Comparison of ENCODE assay signal across 8 mouse cellular contexts in genomic region chr14:31250222-31251083, GRCm38 (mm10). TPM values are rescaled to one million over a fixed set of nuclear protein-coding genes. Genes with fewer than 3 reads are reported as not detected.
A peak's percentile ranks its signal among the peaks of the same experiment; 100 is the strongest.
DNase-seq lines count a peak whose midpoint lies in the region; ATAC-seq and TF ChIP-seq lines count a peak whose summit lies in the region.

No protein-coding gene starts in this region.

- TF ChIP-seq CTCF in liver, embryonic 14.5 days (IDR thresholded peaks at IDR 0.05; ENCODE audit: low read depth): no peak

- peaks cover 6% of the 10 kb centered on the region; the same call in 1 of the 2 replicates for H3K4me1 ChIP-seq in forebrain, embryonic 11.5 days (replicated peaks; ENCODE audit: control insufficient read depth, insufficient read depth, low read length)
- H3K4me1 ChIP-seq in liver, embryonic 14.5 days (replicated peaks; ENCODE audit: control insufficient read depth in 2 of 2, insufficient read depth in 2 of 2, low read length in 1 of 2): peaks cover 7 to 9% of the 10 kb centered on the region in 2 experiments
- H3K4me1 ChIP-seq in stomach, embryonic 15.5 days: peaks cover 10% of the 10 kb centered on the region

- ATAC-seq in cerebellum, adult (ENCODE audit: insufficient number of reproducible peaks, low FRiP score, low TSS enrichment): peak; percentile 81
- peak; percentile 46 for ATAC-seq in CD4-positive, CD25-positive, alpha-beta regulatory T cell, adult 4 months
- ATAC-seq in forebrain, embryonic 11.5 days (replicated peaks; ENCODE audit: low FRiP score): peak; percentile 6
- peak; percentile 82 for ATAC-seq in liver, embryonic 14.5 days (ENCODE audit: insufficient read depth)
- ATAC-seq in stomach, embryonic 15.5 days (ENCODE audit: insufficient read depth, low FRiP score, low read depth): peak; percentile 83

- 23% methylated on average over 38 of the region's 38 CpGs for WGBS in forebrain, embryonic 11.5 days
- 14% methylated on average over 38 of the region's 38 CpGs for WGBS in liver, embryonic 14.5 days (ENCODE audit: insufficient replicate concordance)
- 16% methylated on average over 38 of the region's 38 CpGs for WGBS in stomach, embryonic 15.5 days

- no peaks in the 10 kb centered on the region for H3K27me3 ChIP-seq in forebrain, embryonic 11.5 days (ENCODE audit: control insufficient read depth, insufficient read depth, low read length)
- no peaks in the 10 kb centered on the region for H3K27me3 ChIP-seq in liver, embryonic 14.5 days (ENCODE audit: control insufficient read depth, insufficient read depth, low read length)
- no peaks in the 10 kb centered on the region for H3K27me3 ChIP-seq in stomach, embryonic 15.5 days (replicated peaks)

- peaks cover 6% of the 10 kb centered on the region; the same call in 1 of the 2 replicates for H3K36me3 ChIP-seq in forebrain, embryonic 11.5 days (ENCODE audit: control insufficient read depth, insufficient read depth, low read length)
- peaks cover 24% of the 10 kb centered on the region for H3K36me3 ChIP-seq in liver, embryonic 14.5 days (replicated peaks; ENCODE audit: control insufficient read depth, insufficient read depth, low read depth)
- peaks cover 27% of the 10 kb centered on the region for H3K36me3 ChIP-seq in stomach, embryonic 15.5 days

- peak overlapping the region; percentile 80 for H3K4me3 ChIP-seq in forebrain, embryonic 11.5 days (ENCODE audit: low read depth, low read length)
- H3K4me3 ChIP-seq in liver, embryonic 14.5 days (ENCODE audit: insufficient read depth in 1 of 2, low read depth in 2 of 2, low read length in 2 of 2): peak overlapping the region; percentile 64 to 88
- H3K4me3 ChIP-seq in stomach, embryonic 15.5 days (replicated peaks): peak overlapping the region; percentile 100

- DNase-seq in cerebellum, adult 8-10 months: no peak
- DNase-seq in forebrain, embryonic 11.5 days (ENCODE audit: low spot score): no peak
- peak in 1 of 3 experiments; percentile 18 for DNase-seq in liver, embryonic 14.5 days (ENCODE audit: low read depth in 3 of 3, low spot score in 3 of 3)
- DNase-seq in frontal cortex, postnatal 36 days (ENCODE audit: low spot score in 2 of 2): no peak
- DNase-seq in cerebellum, adult 9-11 months: no peak

- H3K9me3 ChIP-seq in forebrain, embryonic 11.5 days (ENCODE audit: control insufficient read depth, low read length): no peaks in the 10 kb centered on the region
- H3K9me3 ChIP-seq in liver, embryonic 14.5 days (ENCODE audit: control insufficient read depth, low read length): no peaks in the 10 kb centered on the region
- no peaks in the 10 kb centered on the region for H3K9me3 ChIP-seq in stomach, embryonic 15.5 days

- peak overlapping the region; percentile 75; the same call in 1 of the 2 replicates for H3K27ac ChIP-seq in forebrain, embryonic 11.5 days (ENCODE audit: low read depth, low read length)
- H3K27ac ChIP-seq in liver, embryonic 14.5 days: peak overlapping the region; percentile 58
- peak overlapping the region; percentile 94 for H3K27ac ChIP-seq in stomach, embryonic 15.5 days

- H3K9ac ChIP-seq in forebrain, embryonic 11.5 days (ENCODE audit: low read length): peak overlapping the region; percentile 79
- peak overlapping the region; percentile 64 for H3K9ac ChIP-seq in liver, embryonic 14.5 days (replicated peaks)
- peak overlapping the region; percentile 69 for H3K9ac ChIP-seq in stomach, embryonic 15.5 days

- TF ChIP-seq EP300 in liver, embryonic 14.5 days (IDR thresholded peaks at IDR 0.05; ENCODE audit: low read depth): no peak

- peak overlapping the region; percentile 89 for H3K4me2 ChIP-seq in forebrain, embryonic 11.5 days (ENCODE audit: low read depth, low read length, severe bottlenecking)
- peak overlapping the region; percentile 97 for H3K4me2 ChIP-seq in liver, embryonic 14.5 days (ENCODE audit: low read depth)
- H3K4me2 ChIP-seq in stomach, embryonic 15.5 days: peak overlapping the region; percentile 67

RNA-seq across cellular contexts. Expression of gene Phf7, which starts 0.7 kb away (rescaled TPM):
- 10 to 100 TPM; 11.8 to 12.2 TPM for polyA plus RNA-seq in CD4-positive, CD25-positive, alpha-beta regulatory T cell, adult 4 months (2017; shearing (Covaris generic))
- 14.3 and 14.4 TPM in 2 replicates for polyA plus RNA-seq in forebrain, embryonic 11.5 days (2014; fragmentation: Nextera tagmentation; extraction: Ambion mirVana)
- polyA plus RNA-seq in liver, embryonic 14.5 days (2012; rRNA removed): 2.1 and 3.1 TPM in 2 replicates
- 6.0 and 7.5 TPM in 2 replicates for polyA plus RNA-seq in liver, embryonic 14.5 days (2014; fragmentation: Nextera tagmentation; extraction: Ambion mirVana)
- polyA plus RNA-seq in stomach, embryonic 15.5 days (2015; fragmentation: Nextera tagmentation; extraction: Ambion mirVana): 11.2 and 11.8 TPM in 2 replicates

RNA-seq across cellular contexts. Expression of gene Bap1, which starts 0.8 kb away (rescaled TPM):
- polyA plus RNA-seq in CD4-positive, CD25-positive, alpha-beta regulatory T cell, adult 4 months (2017; shearing (Covaris generic)): 10 to 100 TPM; 26.4 to 36.3 TPM
- 121 and 137 TPM in 2 replicates for polyA plus RNA-seq in forebrain, embryonic 11.5 days (2014; fragmentation: Nextera tagmentation; extraction: Ambion mirVana)
- polyA plus RNA-seq in liver, embryonic 14.5 days (2012; rRNA removed): 22.1 and 24.4 TPM in 2 replicates
- polyA plus RNA-seq in liver, embryonic 14.5 days (2014; fragmentation: Nextera tagmentation; extraction: Ambion mirVana): 28.0 and 30.6 TPM in 2 replicates
- 59.7 and 67.7 TPM in 2 replicates for polyA plus RNA-seq in stomach, embryonic 15.5 days (2015; fragmentation: Nextera tagmentation; extraction: Ambion mirVana)

RNA-seq across cellular contexts. Expression of gene Sema3g, which starts 32.8 kb away (rescaled TPM):
- not detected for polyA plus RNA-seq in CD4-positive, CD25-positive, alpha-beta regulatory T cell, adult 4 months (2017; shearing (Covaris generic))
- 0.13 and 0.16 TPM in 2 replicates for polyA plus RNA-seq in forebrain, embryonic 11.5 days (2014; fragmentation: Nextera tagmentation; extraction: Ambion mirVana)
- polyA plus RNA-seq in liver, embryonic 14.5 days (2012; rRNA removed): 0.06 and 0.15 TPM in 2 replicates
- polyA plus RNA-seq in liver, embryonic 14.5 days (2014; fragmentation: Nextera tagmentation; extraction: Ambion mirVana): 0.05 TPM in 1 of 2 replicates, not detected in the other
- polyA plus RNA-seq in stomach, embryonic 15.5 days (2015; fragmentation: Nextera tagmentation; extraction: Ambion mirVana): 0.73 and 1.0 TPM in 2 replicates

RNA-seq across cellular contexts. Expression of gene Nisch, which starts 33.7 kb away (rescaled TPM):
- polyA plus RNA-seq in CD4-positive, CD25-positive, alpha-beta regulatory T cell, adult 4 months (2017; shearing (Covaris generic)): 100 to 1,000 TPM; 151 to 190 TPM
- polyA plus RNA-seq in forebrain, embryonic 11.5 days (2014; fragmentation: Nextera tagmentation; extraction: Ambion mirVana): 399 and 407 TPM in 2 replicates
- polyA plus RNA-seq in liver, embryonic 14.5 days (2012; rRNA removed): 71.1 and 73.9 TPM in 2 replicates
- 50.3 and 61.1 TPM in 2 replicates for polyA plus RNA-seq in liver, embryonic 14.5 days (2014; fragmentation: Nextera tagmentation; extraction: Ambion mirVana)
- 319 and 363 TPM in 2 replicates for polyA plus RNA-seq in stomach, embryonic 15.5 days (2015; fragmentation: Nextera tagmentation; extraction: Ambion mirVana)

RNA-seq across cellular contexts. Expression of gene Tnnc1, which starts 42.3 kb away (rescaled TPM):
- not detected for polyA plus RNA-seq in CD4-positive, CD25-positive, alpha-beta regulatory T cell, adult 4 months (2017; shearing (Covaris generic))
- polyA plus RNA-seq in forebrain, embryonic 11.5 days (2014; fragmentation: Nextera tagmentation; extraction: Ambion mirVana): 0.59 and 0.83 TPM in 2 replicates
- 18.2 and 22.2 TPM in 2 replicates for polyA plus RNA-seq in liver, embryonic 14.5 days (2012; rRNA removed)
- polyA plus RNA-seq in liver, embryonic 14.5 days (2014; fragmentation: Nextera tagmentation; extraction: Ambion mirVana): 37.5 and 41.2 TPM in 2 replicates
- 7.1 and 9.8 TPM in 2 replicates for polyA plus RNA-seq in stomach, embryonic 15.5 days (2015; fragmentation: Nextera tagmentation; extraction: Ambion mirVana)

Comparison
In these comparisons a context has a peak if more than half of its experiments do, and no peak if none do; other contexts are left out.
1. ATAC-seq: peak in every context shown above with its lines; median percentile 83 in stomach, embryonic 15.5 days; 82 in liver, embryonic 14.5 days; 81 in cerebellum, adult; 46 in CD4-positive, CD25-positive, alpha-beta regulatory T cell, adult 4 months; 6 in forebrain, embryonic 11.5 days.